Mouse (Mus musculus) fat pad, adult 2 months (tissue): Measurements from ENCODE around the gene Trim71.

Experiments used
- DNase-seq: peaks from one replicate; pipeline ENCODE4 v3.0.0-alpha.2; 2011; ENCODE audit warnings: low read depth, low spot score; ENCODE audit errors: extremely low read depth

The Trim71 gene

DNA sequence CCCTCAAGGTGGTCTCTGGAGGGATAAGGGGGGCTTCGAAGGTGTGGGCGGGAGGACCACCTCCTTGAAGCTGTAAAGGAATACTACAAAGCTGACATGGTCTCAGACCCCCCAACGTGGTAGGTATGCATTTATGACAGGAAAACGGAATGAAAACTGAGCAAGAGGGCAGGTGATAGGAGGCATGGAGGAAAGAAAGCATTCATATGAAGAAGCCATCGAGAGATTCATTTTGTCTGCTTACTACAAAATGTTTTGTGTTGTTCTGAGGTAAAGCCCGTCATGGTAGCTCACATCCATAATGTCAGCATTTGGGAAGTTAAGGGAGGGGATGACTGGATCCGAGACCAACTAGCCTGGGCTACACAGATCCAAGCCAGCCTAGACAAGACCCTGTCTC is 4.0 kb downstream of the Trim71 start:
- DNase-seq, result no peak

DNA sequence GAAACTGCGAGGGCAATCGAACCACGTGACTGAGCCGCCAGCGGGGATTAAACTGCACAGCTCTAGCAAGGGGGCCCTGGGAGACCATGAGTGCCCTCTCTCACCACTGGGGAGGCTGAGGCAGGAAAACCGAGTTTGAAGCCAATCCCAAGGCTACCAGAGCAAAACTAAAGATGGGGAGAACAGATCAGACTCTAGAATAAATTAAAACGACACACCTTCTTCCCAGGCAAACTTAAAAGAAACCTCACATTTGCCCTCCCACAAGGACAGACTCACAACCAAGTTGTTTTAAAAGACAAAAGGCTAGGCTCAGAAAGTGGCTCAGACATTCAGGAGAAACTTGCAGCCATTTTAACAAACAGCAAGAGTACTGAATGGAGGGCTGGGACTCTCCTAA is 7.1 kb downstream of the Trim71 start:
- no peak for DNase-seq

DNA sequence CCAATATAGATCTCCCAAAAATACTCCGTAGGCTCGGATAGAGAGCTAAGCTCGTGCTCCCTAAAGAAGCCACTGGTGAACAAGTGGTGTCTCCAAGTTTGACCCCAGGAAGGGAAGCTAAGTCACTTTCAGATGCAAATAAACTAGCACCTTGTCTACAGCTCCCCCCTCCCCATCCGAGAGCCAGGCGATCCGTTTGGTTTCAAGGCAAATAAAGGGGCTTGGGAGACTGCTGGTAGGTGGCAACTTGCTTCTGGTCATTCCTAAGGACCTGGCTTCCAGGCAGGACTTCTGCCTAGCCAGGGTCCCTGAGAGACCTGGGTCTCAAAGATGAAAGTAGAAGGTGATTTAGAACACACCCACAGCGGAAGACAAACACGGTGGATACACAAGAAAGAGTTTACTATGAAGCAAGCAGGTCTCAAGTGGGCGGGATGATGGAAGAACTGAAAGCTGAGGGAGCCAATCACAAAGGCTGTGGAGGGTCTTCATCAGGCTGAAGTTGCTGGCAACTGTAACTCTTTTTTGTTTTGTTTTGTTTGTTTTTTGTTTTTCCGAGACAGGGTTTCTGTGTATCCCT is 7.8 kb downstream of the Trim71 start:
- no peak for DNase-seq

DNA sequence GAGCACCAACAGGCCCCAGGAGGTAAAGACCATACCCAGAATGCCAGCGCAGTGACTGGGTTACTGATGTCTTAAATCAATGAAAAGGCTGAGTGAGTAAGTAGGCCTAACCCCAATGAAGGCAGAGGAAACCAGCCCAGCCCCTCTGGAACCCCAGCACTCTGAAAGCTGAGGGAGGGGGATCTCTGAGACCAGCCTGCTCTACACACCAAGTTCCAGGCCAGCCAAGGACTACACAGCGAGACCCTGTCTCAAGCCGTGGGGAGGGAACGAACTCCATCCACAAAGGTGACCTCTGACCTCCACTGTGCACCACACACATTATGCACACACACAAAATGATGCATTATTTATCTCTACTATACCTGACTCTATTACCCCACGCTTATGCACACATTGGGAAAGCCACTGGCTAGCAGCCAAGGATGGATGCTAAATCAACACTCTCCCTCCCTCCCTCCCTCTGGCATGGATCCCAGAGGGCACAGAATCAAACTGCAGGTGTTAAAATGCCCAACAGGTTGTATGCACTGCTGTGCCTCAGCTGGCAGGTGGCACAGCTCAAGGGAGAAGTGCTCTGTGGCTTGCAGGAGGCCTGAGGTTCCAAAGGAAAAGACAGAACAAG is 9.7 kb downstream of the Trim71 start:
- DNase-seq, result peak; percentile 36

DNA sequence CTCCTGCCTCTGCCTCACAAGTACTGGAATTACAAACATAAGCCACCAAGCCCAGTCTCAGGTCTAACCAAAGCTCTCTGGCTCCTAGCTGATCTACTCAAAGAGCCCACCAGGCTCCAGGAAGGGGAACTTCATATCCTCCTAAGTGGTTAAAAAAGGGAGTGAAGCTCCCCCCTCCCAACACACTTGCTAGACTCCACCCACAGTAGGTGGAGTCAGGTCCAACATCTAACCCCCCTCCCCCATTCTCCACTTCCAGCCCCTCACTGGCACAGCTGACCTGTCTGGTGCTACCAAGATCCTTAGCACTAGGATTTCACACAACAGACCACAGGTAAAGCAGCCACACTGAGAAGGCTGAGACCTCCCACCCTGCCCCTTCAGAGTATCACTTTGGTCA is 10.3 kb downstream of the Trim71 start:
- no peak for DNase-seq

DNA sequence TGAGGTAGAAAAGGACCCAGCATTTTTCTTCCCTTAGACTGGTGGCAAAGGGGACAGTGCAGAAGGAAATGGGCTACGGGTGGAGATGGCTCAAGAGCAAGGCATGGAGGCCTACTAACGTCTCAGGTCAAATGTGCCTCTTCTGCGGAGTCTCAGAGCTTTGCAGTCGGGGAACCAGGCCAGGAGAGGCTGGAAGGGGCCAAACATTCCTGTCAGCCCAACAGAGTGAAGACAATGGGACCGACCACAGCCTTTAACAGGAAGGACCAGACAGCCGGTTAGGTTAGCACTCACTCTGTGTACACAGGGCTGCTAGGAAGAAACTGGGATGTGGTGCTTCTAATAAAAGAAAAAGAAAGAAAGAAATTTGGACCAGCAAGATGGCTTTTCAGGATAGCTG is 14.1 kb downstream of the Trim71 start:
- DNase-seq, result no peak

DNA sequence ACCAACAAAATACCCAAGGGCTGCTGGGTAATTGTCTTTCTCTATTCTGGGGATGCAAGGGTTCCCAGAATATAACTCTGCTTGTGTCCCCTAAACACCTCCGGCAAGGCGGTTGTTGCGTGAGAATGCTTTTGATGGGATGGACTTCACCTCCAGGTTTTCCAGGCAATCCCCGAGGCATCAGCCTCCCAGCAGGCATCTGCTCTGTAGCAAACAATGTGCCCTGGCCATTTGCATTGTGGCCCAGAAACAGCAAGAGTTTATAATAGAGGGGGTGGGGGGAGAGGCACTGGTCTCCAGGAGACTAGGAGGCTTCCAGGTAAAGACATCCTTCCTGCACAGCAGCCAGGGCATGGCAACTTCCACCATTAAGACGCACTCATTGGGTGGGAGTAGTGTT is 15.1 kb downstream of the Trim71 start:
- DNase-seq, result no peak

DNA sequence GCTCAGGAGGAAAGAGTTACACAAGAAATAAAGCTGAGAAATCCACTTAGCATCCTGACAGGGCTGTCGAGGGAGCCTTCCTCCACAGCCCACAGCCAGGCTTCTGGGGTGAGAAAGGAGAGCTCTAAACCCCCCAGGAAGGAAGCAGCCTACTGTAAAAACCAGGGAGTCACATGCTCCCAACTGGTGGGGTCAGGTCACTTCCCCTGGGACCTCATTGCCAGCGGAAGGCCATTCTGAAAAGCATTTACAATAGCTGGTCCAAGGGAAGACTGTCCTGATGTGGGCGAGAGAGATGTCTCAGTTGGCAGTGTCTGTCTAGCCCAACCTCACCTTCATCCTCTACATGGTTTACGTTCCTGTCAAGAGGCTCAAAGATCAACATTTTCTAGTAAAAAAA is 15.7 kb downstream of the Trim71 start:
- DNase-seq, result no peak

DNA sequence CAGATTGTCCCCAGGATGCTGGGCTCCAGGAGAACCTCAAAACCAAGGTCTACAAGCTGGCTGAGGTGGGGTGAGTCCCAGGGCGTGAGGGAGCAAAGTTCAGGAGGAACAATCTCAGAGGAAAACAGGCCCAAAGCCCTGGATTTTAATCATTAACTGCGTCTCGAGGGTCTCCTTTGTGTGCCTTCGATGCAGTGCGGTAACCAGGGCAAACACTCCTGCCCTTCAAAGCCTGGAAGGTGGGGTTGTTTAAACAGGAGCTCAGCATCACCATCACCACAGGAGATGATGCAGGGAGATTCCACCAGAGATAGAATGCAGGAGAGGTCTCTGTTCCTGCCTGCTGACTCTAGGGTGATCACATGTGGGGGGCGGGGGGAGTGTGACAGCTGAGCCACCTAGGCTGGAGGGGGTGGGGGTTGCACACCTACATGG is 16.5 kb downstream of the Trim71 start:
- no peak for DNase-seq

DNA sequence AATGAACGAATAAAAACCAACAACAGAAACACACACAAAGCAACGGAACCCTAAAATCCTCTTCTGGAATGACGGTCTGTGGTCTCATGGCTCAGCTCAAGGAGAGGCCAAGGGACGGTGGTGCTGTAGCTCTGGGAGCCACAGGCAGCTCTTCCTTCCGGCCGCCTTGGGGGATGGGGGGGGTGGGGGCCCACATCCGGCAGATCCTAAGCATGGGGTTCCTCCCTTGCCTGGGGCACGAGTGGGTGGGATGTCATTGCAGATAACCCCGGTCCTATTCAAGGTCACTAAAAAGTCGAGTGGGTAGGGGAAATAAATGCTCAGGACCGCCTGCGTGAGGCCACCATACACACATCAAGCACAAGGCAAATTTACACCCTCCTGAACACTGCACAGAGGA is 17.4 kb downstream of the Trim71 start:
- no peak for DNase-seq

DNA sequence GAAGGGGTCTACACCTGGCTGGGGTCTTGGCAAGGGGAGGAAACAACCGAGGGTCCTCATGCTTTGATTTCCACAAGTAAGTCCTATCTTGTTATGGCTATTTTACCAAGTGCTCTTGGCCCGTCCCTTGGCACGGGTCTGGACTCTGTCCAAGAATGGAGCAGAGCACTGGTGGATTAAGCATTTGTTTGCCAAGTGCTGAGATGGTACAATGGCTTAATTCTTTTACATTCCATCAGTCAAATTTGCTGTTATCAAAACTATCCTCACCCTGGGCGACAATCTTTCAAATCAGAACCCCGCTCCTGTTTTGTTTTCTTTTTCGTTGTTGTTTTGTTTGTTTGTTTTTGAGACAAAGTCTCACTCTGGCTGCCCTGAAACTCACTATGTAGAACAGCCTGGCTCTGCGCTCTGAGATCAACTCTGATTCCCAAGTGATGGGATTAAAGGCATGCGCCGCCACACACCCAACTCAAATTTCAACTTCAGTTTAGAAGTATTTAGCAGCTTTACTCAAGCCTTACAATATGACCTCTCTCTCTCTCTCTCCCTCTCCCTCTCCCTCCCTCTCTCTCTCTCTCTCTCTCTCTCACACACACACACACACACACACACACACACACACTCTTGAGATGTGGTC is 19.3 kb downstream of the Trim71 start:
- no peak for DNase-seq

DNA sequence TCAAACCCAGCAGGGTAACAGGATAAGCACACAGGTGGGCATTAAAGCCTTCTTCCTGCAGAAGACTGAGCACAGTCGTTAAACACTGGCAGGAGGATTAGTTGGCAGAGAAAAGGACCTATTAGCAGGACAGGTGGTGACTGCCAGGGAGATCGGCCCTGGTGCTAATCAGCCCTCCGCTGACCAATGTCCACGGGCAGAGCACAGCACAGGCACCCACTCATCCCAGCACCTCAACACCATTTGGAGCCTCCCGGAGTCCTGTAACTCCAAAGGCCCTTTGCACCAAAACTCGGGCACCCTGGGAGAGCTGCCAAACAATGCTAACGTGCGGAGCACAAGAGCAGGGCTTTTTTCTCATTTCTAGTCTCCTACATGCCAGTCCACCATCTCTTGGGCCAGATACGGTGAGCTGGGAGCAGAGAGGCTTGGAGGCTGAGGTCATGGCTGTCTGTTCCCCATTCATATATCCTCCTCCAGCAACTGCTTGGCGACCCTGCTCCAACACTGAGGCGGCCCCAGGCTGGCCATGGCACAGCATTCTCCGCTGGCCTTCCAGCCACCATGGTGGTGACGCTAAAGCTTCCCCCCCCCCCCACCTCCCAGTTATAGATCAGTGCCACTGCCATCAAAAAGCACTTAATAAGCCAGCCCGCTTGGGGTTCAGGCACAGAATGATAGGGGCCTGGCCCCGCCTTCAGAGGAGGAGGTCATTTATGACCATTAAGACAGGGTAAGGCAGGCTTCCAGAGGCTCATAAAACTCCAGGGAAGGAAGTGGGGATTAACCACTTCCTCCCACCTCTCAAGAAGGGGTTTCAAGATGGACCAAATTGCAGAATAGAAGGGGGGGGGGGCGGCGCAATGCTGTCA is 20.1 kb downstream of the Trim71 start:
- no peak for DNase-seq

DNA sequence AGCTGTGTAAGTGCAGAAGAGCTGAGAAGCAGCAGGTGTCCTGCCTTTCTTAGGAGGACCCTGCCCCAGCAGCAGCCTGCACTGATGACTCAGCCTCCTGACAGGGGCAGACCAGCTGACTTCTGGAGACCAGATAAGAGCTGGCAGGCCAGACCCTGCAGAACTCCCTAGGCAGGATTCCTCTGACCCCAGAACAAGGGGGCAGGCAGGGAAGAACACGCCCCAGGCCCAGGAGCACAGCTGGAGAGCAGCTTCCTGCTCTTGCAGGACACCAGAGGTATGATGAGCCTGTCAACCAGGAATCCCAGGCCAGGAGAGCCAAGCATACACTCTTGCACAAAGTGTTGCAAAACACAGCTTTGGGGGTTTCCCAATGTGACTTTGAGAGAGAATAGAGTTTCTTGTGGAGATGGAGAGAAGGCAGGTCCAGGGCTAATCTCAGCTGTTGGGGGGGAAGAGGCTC is 22.9 kb downstream of the Trim71 start:
- no peak for DNase-seq

DNA sequence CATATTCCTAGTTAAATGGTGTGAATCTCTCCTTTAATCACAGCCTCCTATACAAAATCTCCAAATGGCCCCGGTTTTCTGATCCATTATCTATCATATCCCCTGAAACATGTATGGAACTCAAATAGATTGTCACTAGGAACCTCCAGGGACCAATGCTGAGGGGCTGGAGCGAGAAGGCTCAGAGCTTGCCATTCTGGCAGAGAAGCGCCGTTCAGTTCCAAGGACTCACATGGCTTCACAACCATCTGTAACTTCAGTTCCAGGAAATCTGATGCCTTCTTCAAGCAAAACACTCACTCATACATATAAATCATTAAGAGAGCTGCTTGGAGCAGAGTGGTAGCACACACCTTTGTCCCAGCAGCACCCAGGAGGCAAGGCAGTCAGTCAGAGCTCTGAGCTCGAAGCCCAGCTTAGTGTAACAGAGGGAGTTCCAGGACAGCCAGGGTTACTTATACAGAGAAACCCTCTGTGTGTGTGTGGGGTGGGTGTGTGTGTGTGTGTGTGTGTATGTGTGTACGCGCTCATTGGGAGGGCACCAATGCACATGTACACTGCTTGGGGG is 25.1 kb downstream of the Trim71 start:
- DNase-seq, result no peak

DNA sequence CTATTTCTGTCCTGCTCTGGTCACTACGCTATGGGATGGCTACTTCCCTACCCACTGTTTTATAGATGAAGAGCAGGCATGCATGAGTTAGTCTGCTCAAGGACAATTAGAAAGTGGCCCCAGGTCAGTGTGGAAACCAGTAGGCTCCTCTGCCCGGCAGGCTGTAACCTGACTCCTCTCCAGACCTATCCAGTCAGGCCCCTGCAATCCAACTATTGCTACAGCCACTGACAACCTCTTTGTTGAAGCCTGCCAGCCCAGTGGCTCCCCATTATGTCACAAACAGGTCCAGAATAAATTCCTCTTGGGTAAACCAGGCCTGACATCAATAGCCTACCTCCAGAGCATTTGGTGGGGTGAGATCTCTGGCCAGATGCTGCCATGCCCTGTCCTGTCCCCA is 27.5 kb downstream of the Trim71 start:
- DNase-seq, result no peak

DNA sequence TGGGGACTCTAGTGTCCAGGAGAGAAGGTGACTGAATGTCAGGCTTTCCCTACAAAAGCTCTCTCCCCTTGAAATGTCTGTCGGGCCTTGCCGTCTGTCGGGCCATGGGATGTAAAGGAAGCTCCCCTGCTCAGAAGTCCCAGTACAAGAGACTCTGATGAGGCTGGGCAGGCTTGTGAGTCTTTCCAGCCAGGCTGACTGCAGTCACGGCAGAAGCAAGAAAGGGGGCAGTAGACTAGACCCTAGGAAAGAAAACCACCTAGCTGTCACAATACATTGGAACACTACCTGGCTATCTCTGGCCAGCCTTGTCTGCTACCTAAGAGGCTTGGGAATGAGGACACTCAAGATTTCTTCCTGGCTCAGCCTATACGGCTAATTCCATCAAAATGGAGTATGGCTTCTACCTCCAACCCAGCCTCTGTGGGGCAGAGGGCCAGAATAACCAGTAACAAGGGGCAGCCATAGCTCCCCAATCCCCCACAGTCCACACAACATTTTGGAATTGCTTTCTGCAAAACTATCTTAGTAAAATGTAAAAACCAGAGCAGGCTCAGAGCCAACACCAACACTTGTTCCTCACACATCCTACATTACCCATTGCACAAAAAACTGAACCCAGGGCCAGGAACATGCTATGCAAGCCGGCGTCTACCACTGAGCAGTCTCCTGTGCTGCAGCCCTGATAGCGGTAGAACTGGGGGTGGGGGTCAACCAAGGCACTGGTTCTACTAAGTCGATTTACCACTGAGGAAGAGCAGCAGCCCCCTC is 29.2 kb downstream of the Trim71 start:
- no peak for DNase-seq

DNA sequence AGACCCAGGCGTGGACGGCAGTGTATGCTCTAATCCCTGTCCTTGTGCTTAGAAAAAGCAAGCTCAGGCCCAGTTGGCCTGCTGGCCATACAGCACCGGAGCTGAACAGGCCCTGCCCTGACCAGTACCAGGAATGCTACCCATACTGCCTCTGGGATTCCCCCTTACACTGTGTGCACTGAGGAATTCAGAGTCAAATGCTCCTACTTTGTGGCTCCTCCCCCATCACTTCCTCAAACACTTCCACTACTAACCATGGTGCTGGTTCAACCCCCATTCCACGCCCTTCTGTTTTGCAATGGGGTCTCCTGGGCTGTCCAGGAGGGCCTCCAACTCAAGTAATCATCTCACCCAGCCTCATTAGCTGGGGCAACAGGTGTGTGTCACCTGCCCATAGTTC is 30.3 kb downstream of the Trim71 start:
- DNase-seq, result no peak

DNA sequence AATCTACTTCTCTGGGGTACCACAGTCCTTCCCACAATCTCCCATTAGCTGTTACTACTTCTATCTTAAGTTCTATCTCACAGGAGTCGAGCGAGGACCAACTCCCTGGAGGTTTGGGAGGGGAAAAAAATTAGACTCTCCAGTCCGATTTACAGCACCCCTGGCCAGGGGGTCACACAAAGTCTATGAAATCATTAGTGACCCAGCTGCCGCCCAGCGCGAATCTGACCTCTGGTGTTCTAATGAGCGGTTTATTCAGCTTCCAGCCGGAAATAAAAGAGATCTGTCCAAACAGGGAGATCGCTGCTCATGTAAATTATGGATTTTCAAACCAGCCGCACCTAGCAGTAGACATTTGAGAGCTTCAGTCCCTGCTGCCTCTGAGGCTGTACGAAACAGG is 32.9 kb downstream of the Trim71 start:
- no peak for DNase-seq

DNA sequence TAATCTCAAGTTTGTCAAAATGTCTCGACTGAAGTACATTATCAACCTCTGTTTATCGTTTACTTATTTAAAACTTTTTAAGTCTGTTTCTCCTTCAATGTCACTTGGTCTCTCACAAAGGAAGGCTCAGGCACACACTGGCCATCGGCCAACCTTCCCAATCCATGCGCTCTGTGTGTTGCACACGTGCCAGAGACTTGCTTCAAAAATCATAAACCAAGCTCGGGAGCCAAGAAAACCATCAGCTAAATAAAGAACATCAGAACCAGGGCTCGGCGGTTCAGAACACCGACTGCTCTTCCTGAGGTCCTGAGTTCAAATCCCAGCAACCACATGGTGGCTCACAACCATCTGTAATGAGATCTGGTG is 35.5 kb downstream of the Trim71 start:
- no peak for DNase-seq

DNA sequence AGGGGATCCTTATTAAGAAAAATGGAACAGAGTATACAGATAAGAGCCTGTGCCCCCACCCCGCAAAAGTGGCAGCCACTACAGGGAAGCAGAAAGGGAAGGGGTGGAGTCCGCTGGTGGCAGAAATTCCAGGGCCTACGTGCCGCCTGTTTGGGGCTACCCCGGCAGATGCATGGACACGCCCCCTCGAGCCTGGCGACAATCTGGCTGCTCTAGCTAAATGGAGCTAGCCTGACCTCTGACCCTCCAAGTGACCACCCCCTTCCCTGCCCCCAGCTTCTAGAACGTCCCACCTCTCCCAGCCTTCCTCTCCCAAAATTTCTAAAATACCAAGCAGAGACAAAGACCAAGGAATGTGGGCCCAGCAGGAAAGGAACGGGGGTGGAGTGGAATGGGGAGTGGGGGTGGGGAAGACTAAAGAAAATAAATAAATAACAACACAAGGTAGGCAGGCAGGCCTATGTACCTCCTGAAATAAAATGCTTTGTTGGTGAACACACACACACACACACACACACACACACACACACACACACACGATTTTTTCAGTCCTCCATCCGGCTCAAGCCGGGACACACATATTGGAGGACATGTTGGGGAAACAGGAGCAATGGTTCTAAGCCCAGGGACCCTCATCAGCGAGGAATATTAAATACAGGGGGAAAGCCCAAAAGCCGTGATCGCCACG is 36.0 kb downstream of the Trim71 start:
- DNase-seq, result no peak
